Mouse (Mus musculus) intestine, postnatal 0 days (tissue): ENCODE measurements around the gene Plce1. TPM values are rescaled to one million over a fixed set of nuclear protein-coding genes. Genes with fewer than 3 reads are reported as not detected.

Source experiments
- ATAC-seq: fragments of 200-750 bp; cut with Nextera tagmentation; 2 replicates; pipeline ENCODE4 v1.8.0; 2017; ENCODE audit warnings: mild to moderate bottlenecking, moderate TSS enrichment, moderate library complexity
- H3K27ac ChIP-seq: fragments of 300-500 bp; sonication (generic); 2 replicates; pipeline ENCODE4 v1.5.1; 2014; ENCODE audit warnings: mild to moderate bottlenecking, low read depth, low read length, moderate library complexity
- H3K27me3 ChIP-seq: fragments of 300-500 bp; sonication (generic); replicated peaks from 2 replicates; pipeline ENCODE4 v1.6.1; 2014; ENCODE audit warnings: low read length, mixed read lengths; ENCODE audit not compliant: control insufficient read depth, insufficient read depth
- H3K36me3 ChIP-seq: fragments of 300-500 bp; sonication (generic); 2 replicates; pipeline ENCODE4 v1.6.1; 2014; ENCODE audit warnings: mild to moderate bottlenecking, moderate library complexity; ENCODE audit not compliant: control insufficient read depth, insufficient read depth
- H3K4me1 ChIP-seq: fragments of 300-500 bp; sonication (generic); replicated peaks from 2 replicates; pipeline ENCODE4 v1.6.1; 2014; ENCODE audit warnings: antibody characterized with exemption, low read length, mixed read lengths; ENCODE audit not compliant: control insufficient read depth, insufficient read depth
- H3K4me2 ChIP-seq: fragments of 300-500 bp; sonication (generic); replicated peaks from 2 replicates; pipeline ENCODE4 v1.6.1; 2014; ENCODE audit warnings: low read depth, mild to moderate bottlenecking, moderate library complexity
- H3K4me3 ChIP-seq: fragments of 300-500 bp; sonication (generic); 2 replicates; pipeline ENCODE4 v1.5.1; 2014; ENCODE audit warnings: low read depth, low read length
- H3K9ac ChIP-seq: fragments of 300-500 bp; sonication (generic); 2 replicates; pipeline ENCODE4 v1.6.1; 2014; ENCODE audit warnings: mild to moderate bottlenecking, low read depth, low read length
- H3K9me3 ChIP-seq: fragments of 300-500 bp; sonication (generic); 2 replicates; pipeline ENCODE4 v1.6.1; 2016; ENCODE audit warnings: mixed run types; ENCODE audit not compliant: control insufficient read depth
- CTCF ChIP-seq: sonication (generic); IDR thresholded peaks from 2 replicates; pipeline ENCODE4 v1.5.1; 2016; ENCODE audit warnings: low read depth, mild to moderate bottlenecking, control low read depth, antibody characterized with exemption, moderate library complexity
- WGBS: fragments of 180-500 bp; shearing (Covaris S2); extraction: QIAGEN DNeasy Blood & Tissue Kit; methylation state at CpG from one replicate; pipeline ENCODE4 v1.1.7; 2014; 5-methylcytosine and 5-hydroxymethylcytosine counted together
- polyA plus RNA-seq: library from polyadenylated mRNA; unstranded; fragments of >200 nt; fragmentation: Nextera tagmentation; extraction: Ambion mirVana; gene quantifications from 2 replicates; pipeline ENCODE4 v1.2.1, GENCODE M21; 2015

The Plce1 gene
- polyA plus RNA-seq, 1 experiment from 2014 or later, result 2.9 TPM

DNA sequence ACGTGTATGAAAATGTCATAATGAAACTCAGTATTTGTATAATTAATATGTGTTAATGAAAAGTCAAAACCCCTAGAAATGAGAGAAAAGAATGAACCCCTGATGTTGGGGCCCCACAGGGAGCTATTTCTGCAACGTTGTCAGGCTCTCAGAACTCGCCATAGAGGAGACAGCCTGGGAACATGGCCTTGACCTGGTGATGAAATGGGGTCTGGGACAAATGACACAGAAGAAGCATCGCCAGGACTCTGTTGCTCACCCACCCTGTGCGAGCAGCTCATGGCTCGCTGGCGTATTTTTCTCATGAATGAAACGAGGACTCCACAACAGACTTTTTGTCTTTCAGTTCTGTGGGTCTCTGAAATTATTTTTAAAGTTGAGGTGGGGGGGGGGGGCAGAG is 109.0 kb downstream of the Plce1 start:
- Histone ChIP-seq H3K4me1 (no peaks in the 10 kb centered on the region), H3K36me3 (no peaks in the 10 kb centered on the region), H3K27ac (no peak overlapping the region), H3K9ac (no peak overlapping the region), H3K4me2 (no peak overlapping the region), H3K4me3 (no peak overlapping the region), H3K9me3 (no peaks in the 10 kb centered on the region), H3K27me3 (no peaks in the 10 kb centered on the region)
- WGBS, result 80% methylated on average over 8 of the region's 8 CpGs
- no peak for ATAC-seq
- no peak for TF ChIP-seq CTCF

DNA sequence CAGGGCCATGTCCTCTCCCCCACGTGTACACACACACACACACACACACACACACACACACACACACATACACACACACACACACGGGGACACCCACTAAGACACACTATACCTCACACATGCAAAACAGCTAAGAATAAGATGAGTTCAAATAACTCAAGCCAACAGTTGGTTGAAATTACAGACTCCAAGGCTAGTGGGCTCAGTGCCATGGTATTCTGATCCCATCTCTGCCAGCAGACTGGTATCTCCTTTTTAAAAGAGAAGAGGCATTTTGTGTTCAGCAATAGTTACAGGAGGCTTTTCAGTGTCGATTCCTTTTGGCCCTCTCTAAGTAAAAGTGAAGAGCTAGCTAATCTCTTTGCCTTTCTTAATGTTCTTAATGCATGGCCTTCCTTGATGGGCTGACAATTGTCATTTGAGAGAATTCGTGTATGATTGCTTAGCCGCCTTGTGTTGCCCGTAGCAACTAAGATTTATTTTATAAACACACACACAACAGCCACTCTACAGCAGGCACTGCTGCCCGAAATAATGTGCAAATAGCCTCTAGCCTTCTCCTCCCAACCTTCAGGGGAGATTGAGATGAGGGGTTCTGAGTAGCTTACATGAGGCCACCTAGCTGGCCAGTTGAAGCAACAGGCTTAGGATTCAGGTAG is 111.8 kb downstream of the Plce1 start:
- Histone ChIP-seq H3K27me3 (no peaks in the 10 kb centered on the region), H3K9me3 (no peaks in the 10 kb centered on the region), H3K9ac (no peak overlapping the region), H3K4me2 (no peak overlapping the region), H3K27ac (no peak overlapping the region), H3K4me3 (no peak overlapping the region), H3K36me3 (no peaks in the 10 kb centered on the region), H3K4me1 (no peaks in the 10 kb centered on the region)
- ATAC-seq, result no peak
- 65% methylated on average over 7 of the region's 7 CpGs for WGBS
- TF ChIP-seq CTCF, result no peak

DNA sequence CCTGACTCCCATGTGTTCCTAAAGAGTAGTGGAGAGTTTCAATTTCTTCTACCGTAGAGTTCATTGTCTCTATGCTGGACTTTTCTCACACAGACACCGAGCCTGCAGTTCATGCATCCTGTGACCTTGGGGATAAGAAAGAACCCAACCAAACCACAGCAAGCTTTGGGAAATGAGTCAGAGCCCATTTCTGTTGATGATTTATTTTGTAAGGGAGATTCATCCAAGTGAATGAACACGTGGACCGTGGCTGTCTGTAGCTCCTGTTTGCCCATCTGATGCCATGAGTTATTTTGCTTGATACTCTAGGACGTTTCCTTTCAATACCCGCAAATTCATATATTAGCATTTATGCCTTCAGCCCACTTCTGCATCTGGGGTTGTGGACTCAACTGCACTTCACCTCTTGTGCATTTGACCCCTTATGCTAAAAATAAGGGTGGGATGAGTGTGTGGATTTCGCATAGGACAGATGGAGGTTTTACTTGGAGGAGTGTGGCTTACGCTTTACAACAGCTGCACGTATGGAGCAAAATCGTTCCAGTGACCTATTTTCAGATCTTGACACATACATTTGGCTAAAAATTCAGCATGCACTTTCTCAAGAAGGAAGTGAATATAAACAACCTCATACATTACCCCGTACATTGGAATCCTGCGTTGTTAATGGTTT is 112.5 kb downstream of the Plce1 start:
- no peaks in the 10 kb centered on the region for H3K9me3 ChIP-seq
- no peak for ATAC-seq
- no peak overlapping the region for H3K27ac ChIP-seq

GRCm38 (mm10) chr19:38596096-38596495 is 115.2 kb downstream of the Plce1 start:
- no peak for ATAC-seq
- no peaks in the 10 kb centered on the region for H3K4me1 ChIP-seq
- no peak for TF ChIP-seq CTCF
- H3K4me3 ChIP-seq, result no peak overlapping the region
- no peaks in the 10 kb centered on the region for H3K27me3 ChIP-seq
- H3K9me3 ChIP-seq, result no peaks in the 10 kb centered on the region
- WGBS, result 97% methylated on average over 4 of the region's 4 CpGs
- no peak overlapping the region for H3K9ac ChIP-seq
- H3K27ac ChIP-seq, result no peak overlapping the region
- H3K36me3 ChIP-seq, result no peaks in the 10 kb centered on the region
- H3K4me2 ChIP-seq, result no peak overlapping the region

More for the DNA sequence above, 112.5 kb downstream of the Plce1 start:
- no peak overlapping the region for H3K4me2 ChIP-seq
- H3K4me1 ChIP-seq, result no peaks in the 10 kb centered on the region
- no peaks in the 10 kb centered on the region for H3K36me3 ChIP-seq
- no peak overlapping the region for H3K4me3 ChIP-seq
- 58% methylated on average over 12 of the region's 12 CpGs for WGBS
- H3K9ac ChIP-seq, result no peak overlapping the region
- H3K27me3 ChIP-seq, result no peaks in the 10 kb centered on the region
- no peak for TF ChIP-seq CTCF

GRCm38 (mm10) chr19:38597392-38597791 is 116.5 kb downstream of the Plce1 start:
- Histone ChIP-seq H3K4me3 (no peak overlapping the region), H3K27me3 (no peaks in the 10 kb centered on the region), H3K36me3 (no peaks in the 10 kb centered on the region), H3K4me1 (no peaks in the 10 kb centered on the region), H3K4me2 (no peak overlapping the region), H3K9ac (no peak overlapping the region), H3K9me3 (no peaks in the 10 kb centered on the region), H3K27ac (no peak overlapping the region)
- ATAC-seq, result no peak
- no peak for TF ChIP-seq CTCF
- WGBS, result 87% methylated on average over 2 of the region's 2 CpGs

- Histone ChIP-seq H3K4me1 (no peaks in the 10 kb centered on the region), H3K9me3 (no peaks in the 10 kb centered on the region), H3K36me3 (no peaks in the 10 kb centered on the region), H3K27ac (no peak overlapping the region), H3K27me3 (no peaks in the 10 kb centered on the region), H3K9ac (no peak overlapping the region), H3K4me3 (no peak overlapping the region), H3K4me2 (no peak overlapping the region)
- 84% methylated on average over 3 of the region's 3 CpGs for WGBS
- no peak for TF ChIP-seq CTCF
- ATAC-seq, result no peak
Observed at GRCm38 (mm10) chr19:38599001-38599400, 118.1 kb downstream of the Plce1 start.
